Mouse (Mus musculus) midbrain, embryonic 16.5 days (tissue): ENCODE measurements at regions not wholly inside any gene's neighbourhood (a gene's known extent, or its start where the extent isn't known, plus 50 kb on each side); places are given as distances from the start of the nearest gene placed in this dataset.

ENCODE experiments used
- ATAC-seq: fragments of 200-750 bp; cut with Nextera tagmentation; 2 replicates; pipeline ENCODE4 v1.8.0; 2017; ENCODE audit warnings: moderate TSS enrichment
- H3K27ac ChIP-seq: fragments of 300-500 bp; sonication (generic); 2 replicates; pipeline ENCODE4 v1.5.1; 2014; ENCODE audit warnings: mild to moderate bottlenecking, low read length, mixed read lengths
- H3K27me3 ChIP-seq: fragments of 300-500 bp; sonication (generic); 2 replicates; pipeline ENCODE4 v1.6.1; 2014; ENCODE audit warnings: low read depth, low read length, mixed read lengths; ENCODE audit not compliant: control insufficient read depth, insufficient read depth
- H3K36me3 ChIP-seq: fragments of 300-500 bp; sonication (generic); 2 replicates; pipeline ENCODE4 v1.6.1; 2014; ENCODE audit warnings: mild to moderate bottlenecking, low read length, moderate library complexity, mixed read lengths; ENCODE audit not compliant: control insufficient read depth, insufficient read depth
- H3K4me1 ChIP-seq: fragments of 300-500 bp; sonication (generic); 2 replicates; pipeline ENCODE4 v1.6.1; 2014; ENCODE audit warnings: mild to moderate bottlenecking, low read length, mixed read lengths; ENCODE audit not compliant: control insufficient read depth, insufficient read depth
- H3K4me2 ChIP-seq: fragments of 300-500 bp; sonication (generic); 2 replicates; pipeline ENCODE4 v1.6.1; 2014; ENCODE audit warnings: mild to moderate bottlenecking, low read length, mixed read lengths
- H3K4me3 ChIP-seq: fragments of 300-500 bp; sonication (generic); 2 replicates; pipeline ENCODE4 v1.5.1; 2014; ENCODE audit warnings: low read depth, mild to moderate bottlenecking, low read length, moderate library complexity, mixed read lengths
- H3K9ac ChIP-seq: fragments of 300-500 bp; sonication (generic); 2 replicates; pipeline ENCODE4 v1.6.1; 2014; ENCODE audit warnings: low read depth, low read length, mixed read lengths
- H3K9me3 ChIP-seq: fragments of 300-500 bp; sonication (generic); replicated peaks from 2 replicates; pipeline ENCODE4 v1.6.1; 2014; ENCODE audit warnings: mild to moderate bottlenecking, low read length, mixed read lengths; ENCODE audit not compliant: control insufficient read depth, poor library complexity, severe bottlenecking
- WGBS: fragments of 180-500 bp; shearing (Covaris S2); extraction: QIAGEN DNeasy Blood & Tissue Kit; methylation state at CpG from one replicate; pipeline ENCODE4 v1.1.7; 2014; 5-methylcytosine and 5-hydroxymethylcytosine counted together

- Histone ChIP-seq H3K36me3 (no peaks in the 10 kb centered on the region), H3K27me3 (no peaks in the 10 kb centered on the region), H3K4me1 (peaks cover 2% of the 10 kb centered on the region; the same call in 1 of the 2 replicates), H3K9ac (no peak overlapping the region), H3K4me2 (no peak overlapping the region), H3K4me3 (no peak overlapping the region), H3K27ac (no peak overlapping the region), H3K9me3 (no peaks in the 10 kb centered on the region)
- ATAC-seq = no peak
- 45% methylated on average over 2 of the region's 2 CpGs for WGBS
These were observed 489.8 kb downstream of the Ccdc50 start for GRCm38 (mm10) chr16:27878499-27878898.

GRCm38 (mm10) chr16:27878950-27879349 lies 490.3 kb downstream of the Ccdc50 start:
- H3K36me3 ChIP-seq = no peaks in the 10 kb centered on the region
- 53% methylated on average over 3 of the region's 3 CpGs for WGBS

GRCm38 (mm10) chr16:27884363-27884762 lies 495.7 kb downstream of the Ccdc50 start:
- no peak overlapping the region for H3K4me2 ChIP-seq
- WGBS = 27% methylated on average over 2 of the region's 2 CpGs
- no peak overlapping the region for H3K27ac ChIP-seq
- H3K9me3 ChIP-seq = no peaks in the 10 kb centered on the region
- no peak for ATAC-seq
- no peaks in the 10 kb centered on the region for H3K36me3 ChIP-seq
- H3K9ac ChIP-seq = no peak overlapping the region
- H3K4me3 ChIP-seq = no peak overlapping the region
- no peaks in the 10 kb centered on the region for H3K4me1 ChIP-seq
- no peaks in the 10 kb centered on the region for H3K27me3 ChIP-seq

More at GRCm38 (mm10) chr16:27878950-27879349, 490.3 kb downstream of the Ccdc50 start:
- ATAC-seq = no peak
- H3K27ac ChIP-seq = no peak overlapping the region
- H3K27me3 ChIP-seq = no peaks in the 10 kb centered on the region
- peaks cover 2% of the 10 kb centered on the region; the same call in 1 of the 2 replicates for H3K4me1 ChIP-seq
- H3K4me2 ChIP-seq = no peak overlapping the region
- H3K9ac ChIP-seq = no peak overlapping the region
- no peak overlapping the region for H3K4me3 ChIP-seq
- no peaks in the 10 kb centered on the region for H3K9me3 ChIP-seq

- no peaks in the 10 kb centered on the region for H3K27me3 ChIP-seq
- H3K9me3 ChIP-seq = no peaks in the 10 kb centered on the region
- WGBS = no CpG with 5 or more reads among the region's 2 CpGs
- H3K4me3 ChIP-seq = no peak overlapping the region
- no peak for ATAC-seq
- no peak overlapping the region for H3K27ac ChIP-seq
- no peaks in the 10 kb centered on the region for H3K4me1 ChIP-seq
- H3K9ac ChIP-seq = no peak overlapping the region
- no peak overlapping the region for H3K4me2 ChIP-seq
- H3K36me3 ChIP-seq = no peaks in the 10 kb centered on the region
These were observed 517.4 kb downstream of the Ccdc50 start for GRCm38 (mm10) chr16:27906036-27906435.

GRCm38 (mm10) chr16:27915422-27915821 lies 526.8 kb downstream of the Ccdc50 start:
- Histone ChIP-seq H3K27me3 (no peaks in the 10 kb centered on the region), H3K27ac (no peak overlapping the region), H3K9ac (no peak overlapping the region), H3K4me2 (no peak overlapping the region), H3K4me3 (no peak overlapping the region), H3K9me3 (no peaks in the 10 kb centered on the region), H3K36me3 (no peaks in the 10 kb centered on the region), H3K4me1 (no peaks in the 10 kb centered on the region)
- ATAC-seq = no peak
- 87% methylated on average over 1 of the region's 1 CpGs for WGBS

- H3K27ac ChIP-seq = no peak overlapping the region
These were observed 537.1 kb downstream of the Ccdc50 start for GRCm38 (mm10) chr16:27925528-27926360.

GRCm38 (mm10) chr16:27926361-27926651 lies 537.6 kb downstream of the Ccdc50 start:
- H3K4me3 ChIP-seq = no peak overlapping the region
- 41% methylated on average over 1 of the region's 1 CpGs for WGBS

More at GRCm38 (mm10) chr16:27925528-27926360, 537.1 kb downstream of the Ccdc50 start:
- Histone ChIP-seq H3K9ac (no peak overlapping the region), H3K4me1 (no peaks in the 10 kb centered on the region), H3K27me3 (no peaks in the 10 kb centered on the region), H3K4me3 (no peak overlapping the region), H3K4me2 (no peak overlapping the region), H3K36me3 (no peaks in the 10 kb centered on the region), H3K9me3 (no peaks in the 10 kb centered on the region)
- no peak for ATAC-seq
- 68% methylated on average over 7 of the region's 7 CpGs for WGBS

GRCm38 (mm10) chr16:27949291-27949690 lies 560.6 kb downstream of the Ccdc50 start:
- H3K36me3 ChIP-seq = no peaks in the 10 kb centered on the region
- no peak overlapping the region for H3K4me2 ChIP-seq
- H3K9ac ChIP-seq = no peak overlapping the region
- no peak for ATAC-seq
- H3K4me1 ChIP-seq = no peaks in the 10 kb centered on the region
- no peaks in the 10 kb centered on the region for H3K27me3 ChIP-seq
- no peak overlapping the region for H3K27ac ChIP-seq
- no peaks in the 10 kb centered on the region; the same call in 1 of the 2 replicates for H3K9me3 ChIP-seq
- WGBS = 84% methylated on average over 3 of the region's 3 CpGs
- H3K4me3 ChIP-seq = no peak overlapping the region

More at GRCm38 (mm10) chr16:27926361-27926651, 537.6 kb downstream of the Ccdc50 start:
- Histone ChIP-seq H3K27ac (no peak overlapping the region), H3K4me2 (no peak overlapping the region), H3K36me3 (no peaks in the 10 kb centered on the region), H3K9me3 (no peaks in the 10 kb centered on the region), H3K27me3 (no peaks in the 10 kb centered on the region), H3K9ac (no peak overlapping the region), H3K4me1 (no peaks in the 10 kb centered on the region)
- ATAC-seq = no peak

- H3K36me3 ChIP-seq = no peaks in the 10 kb centered on the region
- no peak overlapping the region for H3K4me2 ChIP-seq
- ATAC-seq = no peak
- no peaks in the 10 kb centered on the region for H3K4me1 ChIP-seq
- WGBS = 17% methylated on average over 3 of the region's 3 CpGs
- no peak overlapping the region for H3K4me3 ChIP-seq
- peaks cover 1% of the 10 kb centered on the region; the same call in 1 of the 2 replicates for H3K9me3 ChIP-seq
- no peak overlapping the region for H3K27ac ChIP-seq
- no peak overlapping the region for H3K9ac ChIP-seq
- no peaks in the 10 kb centered on the region for H3K27me3 ChIP-seq
These were observed 561.1 kb downstream of the Ccdc50 start for GRCm38 (mm10) chr16:27949811-27950210.
